Mouse (Mus musculus): ENCODE results near the gene St5. TPM values are rescaled to one million over a fixed set of nuclear protein-coding genes. Genes with fewer than 3 reads are reported as not detected.
A peak's percentile ranks its signal among the peaks of the same experiment; 100 is the strongest.

St5 gene
- polyA plus RNA-seq, 1 experiment from 2014 or later, result 68.7 TPM

DNA sequence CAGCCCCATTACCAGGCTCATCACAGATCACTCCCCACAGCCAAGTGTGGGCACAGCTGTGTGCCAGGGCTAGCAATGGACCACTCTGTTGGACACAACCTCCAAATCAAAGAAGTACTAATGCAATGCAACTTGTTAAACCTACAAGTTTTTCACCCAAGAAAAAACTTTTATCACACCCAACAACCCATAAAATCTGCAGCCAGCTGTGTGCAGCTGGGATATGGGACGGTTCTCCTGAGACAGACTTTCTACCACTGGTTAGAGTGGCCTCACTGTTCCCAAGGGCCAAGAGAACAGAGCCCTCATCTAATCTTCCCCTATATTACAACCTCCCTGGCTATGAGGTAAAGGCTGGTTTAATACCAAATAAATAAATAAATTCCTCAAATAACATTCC, 118.9 kb downstream of the St5 start:
- DNase-seq (ENCODE audit: low spot score), result no peak
- no peak for ATAC-seq (replicated peaks; ENCODE audit: low FRiP score, low TSS enrichment, low read depth)
- no peak overlapping the region for H3K9ac ChIP-seq (ENCODE audit: low read length)
- H3K27me3 ChIP-seq (replicated peaks; ENCODE audit: control insufficient read depth, insufficient read depth, low read length), result no peaks in the 10 kb centered on the region
- H3K27ac ChIP-seq (ENCODE audit: low read depth), result no peak overlapping the region
- H3K4me1 ChIP-seq (replicated peaks; ENCODE audit: control insufficient read depth, insufficient read depth, low read length), result peaks cover 12% of the 10 kb centered on the region; the same call in 1 of the 2 replicates
- no peak overlapping the region for H3K4me2 ChIP-seq (ENCODE audit: low read length)
- H3K9me3 ChIP-seq (ENCODE audit: control insufficient read depth, low read length), result no peaks in the 10 kb centered on the region
- WGBS, result 47% methylated on average over 1 of the region's 1 CpGs
- H3K36me3 ChIP-seq (ENCODE audit: control insufficient read depth, insufficient read depth, low read length), result no peaks in the 10 kb centered on the region
- no peak overlapping the region for H3K4me3 ChIP-seq (ENCODE audit: low read depth, low read length)

DNA sequence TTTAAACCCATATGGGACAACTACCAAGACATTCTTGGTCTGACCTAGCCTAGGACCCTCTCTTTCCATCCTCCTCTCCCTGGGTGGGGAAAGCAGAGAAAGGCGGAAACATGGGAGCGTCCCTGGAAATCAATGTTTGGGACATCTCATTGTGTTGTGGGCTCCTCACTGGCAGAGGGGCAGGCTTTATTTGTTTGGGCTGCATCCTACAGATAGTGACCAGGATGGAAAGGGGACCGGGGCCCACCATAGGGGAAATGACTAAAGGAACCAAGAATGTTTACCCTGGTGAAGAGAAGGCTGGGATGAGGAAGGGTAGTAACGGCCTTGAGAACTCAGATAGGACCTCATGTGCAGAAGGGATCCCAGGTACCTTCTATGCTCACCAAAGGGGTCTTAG, 122.9 kb downstream of the St5 start:
- no peak overlapping the region for H3K4me3 ChIP-seq (ENCODE audit: low read depth, low read length)
- H3K4me1 ChIP-seq (replicated peaks; ENCODE audit: control insufficient read depth, insufficient read depth, low read length), result peaks cover 19% of the 10 kb centered on the region
- H3K27me3 ChIP-seq (replicated peaks; ENCODE audit: control insufficient read depth, insufficient read depth, low read length), result no peaks in the 10 kb centered on the region
- WGBS, result 78% methylated on average over 4 of the region's 4 CpGs
- H3K36me3 ChIP-seq (ENCODE audit: control insufficient read depth, insufficient read depth, low read length), result no peaks in the 10 kb centered on the region
- no peak overlapping the region for H3K4me2 ChIP-seq (ENCODE audit: low read length)
- no peak for DNase-seq (ENCODE audit: low spot score)
- no peaks in the 10 kb centered on the region for H3K9me3 ChIP-seq (ENCODE audit: control insufficient read depth, low read length)
- H3K27ac ChIP-seq (ENCODE audit: low read depth), result no peak overlapping the region; the same call in 1 of the 2 replicates
- ATAC-seq (replicated peaks; ENCODE audit: low FRiP score, low TSS enrichment, low read depth), result no peak
- H3K9ac ChIP-seq (ENCODE audit: low read length), result no peak overlapping the region

DNA sequence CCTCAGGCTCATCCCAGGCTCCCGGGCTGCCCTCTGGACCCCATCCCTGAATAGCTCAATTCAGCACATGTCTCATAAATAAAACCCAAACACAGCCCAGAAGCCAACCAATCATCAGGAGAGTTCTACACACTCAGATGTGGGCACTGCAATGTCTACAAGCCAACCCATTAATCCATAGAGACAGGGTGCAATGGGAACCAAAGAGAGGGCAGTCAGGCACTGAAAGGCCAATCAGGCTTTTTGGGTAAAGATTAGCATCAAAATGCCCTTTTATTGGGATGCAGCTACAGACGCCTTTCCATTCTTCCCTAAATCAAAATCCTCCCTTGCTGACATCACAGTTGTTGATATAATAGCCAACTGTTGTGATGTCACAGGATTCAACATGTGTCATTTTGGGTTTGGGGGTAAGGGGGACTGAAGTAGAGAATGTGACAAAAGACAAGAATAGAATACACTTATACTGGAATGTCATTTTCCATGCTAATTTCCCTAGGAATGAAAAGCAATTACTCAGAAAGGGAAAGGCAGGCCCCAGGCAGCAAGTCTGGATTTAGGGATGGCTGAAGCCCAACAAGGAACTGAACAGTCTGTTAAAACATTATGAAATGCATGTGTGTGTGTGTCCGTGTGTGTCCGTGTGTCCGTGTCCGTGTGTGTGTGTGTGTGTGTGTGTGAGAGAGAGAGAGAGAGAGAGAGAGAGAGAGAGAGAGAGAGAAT, 123.7 kb downstream of the St5 start:
- H3K4me1 ChIP-seq (replicated peaks; ENCODE audit: control insufficient read depth, insufficient read depth, low read length), result peaks cover 19% of the 10 kb centered on the region
- no peak for ATAC-seq (replicated peaks; ENCODE audit: low FRiP score, low TSS enrichment, low read depth)

DNA sequence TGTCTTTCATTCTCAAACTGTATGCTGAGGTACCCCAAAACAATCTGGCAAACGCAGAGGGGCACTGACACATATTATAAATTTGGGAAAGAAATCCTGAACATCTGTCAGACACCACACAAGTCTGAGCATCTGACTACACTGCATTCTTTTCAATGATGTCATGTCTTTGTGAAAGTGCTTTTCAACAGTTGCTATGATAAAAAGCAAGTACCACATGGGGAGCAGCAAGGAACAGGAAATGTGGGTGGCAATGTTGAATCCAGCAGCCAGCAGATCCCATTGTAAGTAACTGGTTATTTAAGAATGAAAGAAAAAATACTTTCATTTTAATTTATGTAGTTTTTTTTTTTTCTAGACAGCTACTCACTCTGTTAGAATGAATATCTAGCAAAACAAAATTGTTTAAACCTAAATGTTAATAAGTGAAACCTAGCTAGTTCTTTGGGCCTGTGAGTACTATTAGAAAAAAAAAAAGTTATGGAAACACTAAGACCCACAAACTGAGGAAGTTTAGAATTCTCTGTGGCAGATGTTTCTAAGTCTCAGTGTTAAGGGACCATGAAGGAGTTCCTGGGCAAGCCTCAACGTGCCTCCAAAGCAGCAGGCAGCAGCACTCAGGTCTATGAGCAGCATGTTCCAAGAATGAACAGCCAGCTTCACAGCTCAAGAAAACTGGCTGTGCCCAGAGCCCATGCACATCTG, 124.4 kb downstream of the St5 start:
- H3K4me2 ChIP-seq (ENCODE audit: low read length), result no peak overlapping the region
- WGBS, result 48% methylated on average over 2 of the region's 2 CpGs
- no peak overlapping the region for H3K27ac ChIP-seq (ENCODE audit: low read depth)
- no peaks in the 10 kb centered on the region for H3K27me3 ChIP-seq (replicated peaks; ENCODE audit: control insufficient read depth, insufficient read depth, low read length)
- H3K9ac ChIP-seq (ENCODE audit: low read length), result no peak overlapping the region
- peaks cover 19% of the 10 kb centered on the region for H3K4me1 ChIP-seq (replicated peaks; ENCODE audit: control insufficient read depth, insufficient read depth, low read length)
- H3K9me3 ChIP-seq (ENCODE audit: control insufficient read depth, low read length), result no peaks in the 10 kb centered on the region
- DNase-seq (ENCODE audit: low spot score) (no peak), ATAC-seq (replicated peaks; ENCODE audit: low FRiP score, low TSS enrichment, low read depth) (no peak)
- H3K36me3 ChIP-seq (ENCODE audit: control insufficient read depth, insufficient read depth, low read length), result no peaks in the 10 kb centered on the region
- H3K4me3 ChIP-seq (ENCODE audit: low read depth, low read length), result no peak overlapping the region

More for the DNA sequence above, 123.7 kb downstream of the St5 start:
- DNase-seq (ENCODE audit: low spot score), result no peak
- no peak overlapping the region for H3K4me3 ChIP-seq (ENCODE audit: low read depth, low read length)
- H3K9me3 ChIP-seq (ENCODE audit: control insufficient read depth, low read length), result no peaks in the 10 kb centered on the region
- 73% methylated on average over 6 of the region's 6 CpGs for WGBS
- H3K4me2 ChIP-seq (ENCODE audit: low read length), result no peak overlapping the region
- H3K9ac ChIP-seq (ENCODE audit: low read length), result no peak overlapping the region
- no peaks in the 10 kb centered on the region for H3K27me3 ChIP-seq (replicated peaks; ENCODE audit: control insufficient read depth, insufficient read depth, low read length)
- H3K36me3 ChIP-seq (ENCODE audit: control insufficient read depth, insufficient read depth, low read length), result no peaks in the 10 kb centered on the region
- H3K27ac ChIP-seq (ENCODE audit: low read depth), result no peak overlapping the region; the same call in 1 of the 2 replicates

DNA sequence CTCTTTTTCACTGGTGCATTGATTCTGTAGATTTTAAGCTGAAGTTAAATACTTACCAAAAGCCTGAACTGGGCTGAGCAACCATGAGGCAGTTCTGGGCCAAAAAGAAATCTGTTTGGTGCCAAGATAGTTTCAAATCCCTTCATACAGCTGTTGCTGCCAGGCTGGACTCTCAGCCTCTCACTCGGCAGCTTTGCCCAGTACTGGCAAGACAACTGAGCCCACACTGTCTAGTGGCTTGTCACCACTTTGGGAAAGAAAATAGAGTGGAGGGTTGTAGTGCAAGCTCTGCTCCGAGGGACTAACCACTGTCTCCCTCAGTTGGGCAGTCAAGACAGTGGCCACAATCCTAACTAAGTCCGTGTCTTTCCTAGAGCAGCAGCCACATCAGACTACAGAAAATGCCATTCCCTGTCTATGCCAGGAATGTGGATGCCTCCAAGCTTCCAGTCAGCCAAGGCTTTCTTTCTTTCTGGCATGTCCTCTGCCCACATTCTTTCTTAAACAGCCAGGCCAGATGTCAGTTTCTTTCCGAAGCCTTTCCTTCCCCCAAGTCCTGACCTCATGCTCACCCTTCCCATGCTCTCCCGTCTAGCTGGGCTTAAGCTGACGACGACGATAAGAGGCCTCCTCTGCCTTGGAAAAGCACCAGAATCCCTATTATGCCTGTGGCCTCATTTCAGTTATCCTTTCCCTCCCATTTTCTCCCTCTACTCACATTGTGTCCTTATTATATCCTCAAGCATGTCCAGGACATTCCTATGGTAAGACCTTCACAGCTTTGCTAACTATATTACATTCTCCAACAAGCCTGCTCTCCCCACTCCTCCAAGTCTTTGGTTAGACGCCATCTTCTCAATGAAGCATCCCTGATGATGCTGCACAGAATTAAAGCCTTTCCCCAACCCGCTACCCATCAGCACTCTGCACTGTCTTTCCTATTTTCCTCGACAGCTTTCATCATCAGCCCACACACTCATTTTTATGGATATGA, 126.8 kb downstream of the St5 start:
- Histone ChIP-seq H3K9me3 (ENCODE audit: control insufficient read depth, low read length) (no peaks in the 10 kb centered on the region), H3K27ac (ENCODE audit: low read depth) (peak overlapping the region; percentile 43), H3K36me3 (ENCODE audit: control insufficient read depth, insufficient read depth, low read length) (0 out of 2 replicates have a peak, but pooled peaks cover 3% of the 10 kb centered on the region), H3K4me3 (ENCODE audit: low read depth, low read length) (no peak overlapping the region), H3K9ac (ENCODE audit: low read length) (no peak overlapping the region), H3K4me1 (replicated peaks; ENCODE audit: control insufficient read depth, insufficient read depth, low read length) (peaks cover 19% of the 10 kb centered on the region), H3K27me3 (replicated peaks; ENCODE audit: control insufficient read depth, insufficient read depth, low read length) (no peaks in the 10 kb centered on the region), H3K4me2 (ENCODE audit: low read length) (no peak overlapping the region)
- 43% methylated on average over 11 of the region's 11 CpGs for WGBS
- DNase-seq (ENCODE audit: low spot score), result no peak
- no peak for ATAC-seq (replicated peaks; ENCODE audit: low FRiP score, low TSS enrichment, low read depth)

DNA sequence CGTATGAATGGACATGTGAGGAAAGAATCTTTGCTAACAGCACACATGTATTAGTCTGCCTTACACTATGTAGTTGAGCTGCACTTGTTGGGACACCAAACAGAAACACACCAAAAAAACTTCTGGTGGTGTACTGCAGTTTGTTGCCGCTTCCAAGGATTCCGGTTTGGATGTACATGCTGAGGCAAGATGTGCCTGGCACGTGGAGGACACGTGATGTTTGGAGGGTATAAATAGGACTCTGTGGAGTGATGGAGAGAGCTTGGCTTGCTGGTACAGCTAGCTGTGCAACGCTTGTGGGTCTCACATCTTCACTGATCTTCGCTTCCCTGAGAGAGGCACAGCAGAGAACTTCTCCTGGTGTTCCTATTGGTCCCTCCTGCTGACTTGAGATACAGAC, 129.2 kb downstream of the St5 start:
- Histone ChIP-seq H3K4me3 (ENCODE audit: low read depth, low read length) (no peak overlapping the region), H3K36me3 (ENCODE audit: control insufficient read depth, insufficient read depth, low read length) (0 out of 2 replicates have a peak, but pooled peaks cover 9% of the 10 kb centered on the region), H3K27ac (ENCODE audit: low read depth) (no peak overlapping the region), H3K4me1 (replicated peaks; ENCODE audit: control insufficient read depth, insufficient read depth, low read length) (peaks cover 13% of the 10 kb centered on the region), H3K9me3 (ENCODE audit: control insufficient read depth, low read length) (no peaks in the 10 kb centered on the region), H3K27me3 (replicated peaks; ENCODE audit: control insufficient read depth, insufficient read depth, low read length) (no peaks in the 10 kb centered on the region), H3K9ac (ENCODE audit: low read length) (no peak overlapping the region), H3K4me2 (ENCODE audit: low read length) (no peak overlapping the region)
- no peak for DNase-seq (ENCODE audit: low spot score)
- 91% methylated on average over 7 of the region's 7 CpGs for WGBS
- ATAC-seq (replicated peaks; ENCODE audit: low FRiP score, low TSS enrichment, low read depth), result no peak

DNA sequence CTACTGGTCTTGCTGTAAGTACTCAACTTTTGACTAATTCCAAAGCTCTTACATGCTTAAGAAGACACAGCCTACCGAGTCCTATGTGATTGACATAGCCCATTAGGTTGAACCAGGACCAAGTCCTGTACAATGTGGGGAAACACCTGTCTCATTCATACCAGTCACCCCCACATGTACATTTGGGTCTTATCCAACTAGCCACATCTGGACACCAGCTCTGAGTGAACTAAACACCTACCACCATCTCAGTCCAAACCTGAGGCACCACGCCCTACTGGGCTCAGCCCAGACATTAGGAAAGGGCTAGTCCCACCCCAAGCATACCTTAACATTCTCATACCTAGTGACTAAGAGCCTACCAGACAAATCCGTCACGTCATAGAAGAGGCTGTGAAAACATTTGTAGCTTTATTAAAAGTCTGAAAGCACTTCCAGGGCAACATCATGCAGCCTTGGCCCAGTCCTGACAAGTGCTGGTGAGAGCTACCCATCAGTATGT, 135.0 kb downstream of the St5 start:
- 91% methylated on average over 4 of the region's 4 CpGs for WGBS
- ATAC-seq (replicated peaks; ENCODE audit: low FRiP score, low TSS enrichment, low read depth), result no peak
- Histone ChIP-seq H3K27me3 (replicated peaks; ENCODE audit: control insufficient read depth, insufficient read depth, low read length) (no peaks in the 10 kb centered on the region), H3K36me3 (ENCODE audit: control insufficient read depth, insufficient read depth, low read length) (peaks cover 15% of the 10 kb centered on the region), H3K4me1 (replicated peaks; ENCODE audit: control insufficient read depth, insufficient read depth, low read length) (peaks cover 5% of the 10 kb centered on the region; the same call in 1 of the 2 replicates), H3K9me3 (ENCODE audit: control insufficient read depth, low read length) (no peaks in the 10 kb centered on the region), H3K9ac (ENCODE audit: low read length) (no peak overlapping the region), H3K27ac (ENCODE audit: low read depth) (no peak overlapping the region), H3K4me3 (ENCODE audit: low read depth, low read length) (no peak overlapping the region), H3K4me2 (ENCODE audit: low read length) (no peak overlapping the region)
- DNase-seq (ENCODE audit: low spot score), result no peak

Data from intestine, embryonic 14.5 days (tissue).